Mouse (Mus musculus): ENCODE measurements around the gene Gm21970.

GRCm38 (mm10) chr16:91353638-91354037, 37.9 kb upstream of the Gm21970 start:
- TF ChIP-seq POLR2A (IDR thresholded peaks at IDR 0.05; ENCODE audit: insufficient read depth, low read length) (no peak), CTCF (IDR thresholded peaks at IDR 0.05; ENCODE audit: low read depth, low read length) (no peak), EP300 (IDR thresholded peaks at IDR 0.05; ENCODE audit: insufficient read depth, low read depth, low read length) (no peak)

Measured in ES-Bruce4 (cell line).